Mouse (Mus musculus) small intestine, adult 2 months (tissue): Measurements from ENCODE around the gene Entpd2.

Experiments used
- CTCF ChIP-seq: fragments of 200-500 bp; IDR thresholded peaks from 2 replicates; pipeline ENCODE4 v1.5.1; 2012; ENCODE audit warnings: low read depth, mild to moderate bottlenecking, control low read depth, inconsistent platforms, low read length, moderate library complexity, mixed read lengths; ENCODE audit not compliant: insufficient replicate concordance, insufficient read length; ENCODE audit errors: extremely low read depth
- POLR2A ChIP-seq: fragments of 200-500 bp; IDR thresholded peaks from 2 replicates; pipeline ENCODE4 v1.6.1; 2012; ENCODE audit warnings: low read depth, mild to moderate bottlenecking, control low read depth, inconsistent platforms, low read length, moderate library complexity

- TF ChIP-seq POLR2A (no peak), CTCF (no peak)
These were observed 22.9 kb upstream of the Entpd2 start for GRCm38 (mm10) chr2:25372644-25373391.
